Mouse (Mus musculus) Patski (cell line): Measurements from ENCODE around the gene Slc16a13. TPM values are rescaled to one million over a fixed set of nuclear protein-coding genes. Genes with fewer than 3 reads are reported as not detected.

Source experiments
- ATAC-seq: fragments of 100-300 bp; one replicate; pipeline ENCODE4 v1.8.0; 2021
- CTCF ChIA-PET: fragments of 350-600 bp; sonication (Branson Sonifier 250); formaldehyde crosslinking; loops from one replicate; lab custom pipeline; 2022; ENCODE audit warnings: inconsistent platforms; lab: Charles Lee
- POLR2A ChIA-PET: fragments of 350-600 bp; sonication (Branson Sonifier 250); formaldehyde crosslinking; loops from one replicate; lab custom pipeline; 2022; ENCODE audit warnings: antibody characterized with exemption, inconsistent platforms; lab: Charles Lee
- DNase-seq: peaks from one replicate; pipeline ENCODE4 v3.0.0-alpha.2; 2011; ENCODE audit warnings: low read depth, low spot score
- H3K27me3 ChIP-seq: fragments of 371-371 bp; one replicate; pipeline ENCODE4 v1.5.1; 2021
- CTCF ChIP-seq: fragments of 100-300 bp; IDR thresholded peaks from one replicate; pipeline ENCODE4 v1.5.1; 2021
- in situ Hi-C: fragments of 300-500 bp; cut with MboI; formaldehyde crosslinking; loops from 3 replicates; pipeline ENCODE4 v1.11.1; 2018; ENCODE audit warnings: low pct_unique_long_range_greater_than_20kb, mixed read lengths
- polyA plus RNA-seq: library from polyadenylated mRNA; unstranded; gene quantifications from one replicate; pipeline ENCODE4 v1.2.3, GENCODE M21; 2021

Slc16a13 gene
- 12.2 TPM for polyA plus RNA-seq

DNA sequence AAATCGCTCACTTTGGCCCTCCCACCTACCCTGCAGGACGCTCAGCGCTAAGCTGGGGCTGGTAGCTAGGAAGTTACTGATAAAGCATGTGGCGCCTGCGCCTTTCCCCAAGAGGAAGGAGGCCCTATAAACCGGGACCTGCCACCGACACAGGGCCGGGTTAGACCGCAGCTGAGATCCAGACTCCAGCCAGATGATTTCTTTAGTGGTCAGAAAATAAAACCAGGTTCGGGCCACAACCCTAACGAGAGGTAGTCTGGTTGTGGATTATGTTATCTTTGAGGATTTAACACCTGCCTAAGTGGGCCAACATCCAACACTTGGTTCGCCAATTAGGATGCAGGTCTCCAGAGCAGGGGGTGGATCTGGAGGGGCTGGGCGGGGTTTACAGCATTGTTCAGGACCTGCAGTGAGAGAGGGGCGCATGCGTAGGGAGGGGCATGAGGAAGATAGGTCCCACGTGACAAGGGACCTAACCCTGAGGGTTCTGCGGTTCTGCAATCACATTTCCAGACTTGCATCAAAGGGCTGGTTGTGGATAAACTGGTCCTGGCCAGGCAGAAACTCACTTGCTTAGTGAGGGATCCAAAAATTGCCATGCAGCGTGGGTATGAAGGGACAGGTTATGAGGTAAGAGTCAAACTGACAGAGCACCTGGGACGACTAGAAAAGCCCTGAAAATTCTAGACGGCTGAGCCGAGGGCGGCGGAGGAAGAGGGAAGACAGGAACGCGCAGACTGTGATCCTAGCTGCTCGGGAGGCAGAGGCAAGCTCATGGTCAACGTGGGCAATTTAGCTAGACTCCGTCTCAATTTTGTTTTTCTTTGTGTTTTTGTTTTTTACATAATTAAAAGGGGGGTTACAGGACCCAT lies at the start of gene Slc16a13:
TSS of gene Slc16a13 (minus strand) at position 334 of the 872 bp plus-strand sequence.
- ATAC-seq: peak; percentile 61
- DNase-seq: no peak
- H3K27me3 ChIP-seq: peaks cover 3% of the 10 kb centered on the region
- CTCF ChIA-PET: interaction anchor here (1.0 to 2.8 kb wide), 3 partner anchors 10 to 69 kb away, joined by 3 to 17 read pairs (median 4); partner anchors contain the start of gene Bcl6b
- no peak for TF ChIP-seq CTCF
- in situ Hi-C loops: no loop called here
- POLR2A ChIA-PET: interaction anchor here (1.1 to 2.5 kb wide), 3 partner anchors 10 to 19 kb away, joined by 4 to 7 read pairs (median 5); partner anchors contain the start of genes Gm21988 and Rnasek

DNA sequence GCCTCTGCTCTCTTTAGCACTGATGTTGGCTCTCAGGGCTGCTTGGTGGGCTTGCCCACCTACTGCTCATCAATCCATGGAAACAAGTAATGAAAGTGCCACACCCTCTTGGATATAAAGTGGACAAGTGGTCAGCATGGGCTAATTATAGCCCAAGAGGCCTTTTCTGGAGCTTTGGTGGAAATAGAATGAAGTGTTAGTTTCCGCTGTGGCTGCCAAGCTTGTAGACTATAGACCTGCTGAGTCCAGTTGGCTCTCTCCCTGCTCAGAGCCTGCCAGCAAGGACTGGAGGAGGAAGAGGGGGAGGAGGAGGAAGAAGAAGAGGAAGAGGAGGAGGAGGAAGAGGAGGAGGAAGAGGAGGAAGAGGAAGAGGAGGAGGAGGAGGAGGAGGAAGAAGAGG lies 45.5 kb upstream of the Slc16a13 start:
- H3K27me3 ChIP-seq: peaks cover 39% of the 10 kb centered on the region
- ChIA-PET POLR2A (no interaction called here), CTCF (no interaction called here)
- in situ Hi-C loops: no loop called here
- TF ChIP-seq CTCF: no peak
- ATAC-seq (no peak), DNase-seq (no peak)

DNA sequence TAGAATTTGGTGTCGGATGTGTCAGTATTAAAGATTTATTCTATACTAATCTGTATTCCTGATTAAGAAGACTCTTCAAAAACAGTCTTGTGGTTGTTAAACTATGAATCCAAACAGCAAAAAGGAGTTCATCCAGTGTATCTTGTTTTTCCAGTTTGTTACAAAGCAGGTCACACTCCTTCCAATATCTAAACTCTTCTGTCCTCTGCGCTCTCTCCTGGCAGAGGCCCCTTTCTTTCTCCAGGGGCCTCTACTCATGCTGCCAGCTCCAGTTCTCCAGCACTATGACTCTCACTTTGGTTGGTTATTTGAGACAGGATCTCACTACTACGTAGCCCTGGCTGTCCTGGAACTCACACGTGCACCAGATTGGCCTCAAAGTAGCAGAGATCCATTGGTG lies 45.0 kb upstream of the Slc16a13 start:
- CTCF ChIA-PET: no interaction called here
- peaks cover 38% of the 10 kb centered on the region for H3K27me3 ChIP-seq
- in situ Hi-C loops: no loop called here
- ATAC-seq (no peak), DNase-seq (no peak)
- POLR2A ChIA-PET: no interaction called here
- TF ChIP-seq CTCF: no peak

DNA sequence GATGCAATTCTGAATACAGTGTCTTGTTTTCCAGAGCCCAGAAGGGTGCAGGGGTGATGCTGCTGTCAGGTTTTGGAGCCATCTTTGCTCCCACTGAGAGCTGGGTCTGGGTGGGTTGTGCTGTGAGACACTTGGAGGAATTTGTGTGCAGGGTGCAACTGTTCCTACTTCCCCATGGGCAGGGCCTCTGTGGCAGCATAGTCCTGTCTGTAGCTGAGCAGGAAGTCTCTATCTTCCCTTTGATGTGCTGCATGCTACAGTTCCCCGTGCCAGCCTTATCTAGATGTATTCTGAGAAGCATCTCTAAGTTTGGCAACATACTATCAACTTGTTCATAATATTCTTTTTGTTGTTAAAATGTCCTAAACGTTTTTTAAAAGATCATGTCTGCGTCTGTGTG lies 44.4 kb upstream of the Slc16a13 start:
- ChIA-PET CTCF (no interaction called here), POLR2A (no interaction called here)
- H3K27me3 ChIP-seq: peaks cover 38% of the 10 kb centered on the region
- DNase-seq (no peak), ATAC-seq (no peak)
- in situ Hi-C loops: no loop called here
- TF ChIP-seq CTCF: no peak

DNA sequence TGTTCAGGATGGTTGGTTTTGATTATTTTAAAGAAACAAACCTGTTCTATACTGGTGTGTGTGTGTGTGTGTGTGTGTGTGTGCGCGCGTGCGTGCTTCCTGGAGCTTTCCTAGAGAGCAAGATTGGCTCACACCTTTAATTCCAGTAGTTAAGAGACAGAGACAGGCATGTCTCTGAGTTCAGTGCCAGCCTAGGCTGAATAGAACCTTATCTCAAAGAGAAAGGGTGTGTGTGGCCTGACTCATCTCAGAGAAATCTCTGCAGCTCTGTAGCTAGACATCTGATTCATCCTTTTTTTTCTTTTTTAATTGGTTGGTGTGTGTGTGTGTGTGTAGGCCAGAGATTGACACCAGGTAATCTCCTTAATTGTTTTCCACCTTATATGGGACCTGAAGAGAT lies 38.2 kb upstream of the Slc16a13 start:
- ChIA-PET POLR2A (no interaction called here), CTCF (no interaction called here)
- H3K27me3 ChIP-seq: peaks cover 36% of the 10 kb centered on the region
- TF ChIP-seq CTCF: no peak
- ATAC-seq: no peak
- DNase-seq: no peak
- in situ Hi-C loops: no loop called here

DNA sequence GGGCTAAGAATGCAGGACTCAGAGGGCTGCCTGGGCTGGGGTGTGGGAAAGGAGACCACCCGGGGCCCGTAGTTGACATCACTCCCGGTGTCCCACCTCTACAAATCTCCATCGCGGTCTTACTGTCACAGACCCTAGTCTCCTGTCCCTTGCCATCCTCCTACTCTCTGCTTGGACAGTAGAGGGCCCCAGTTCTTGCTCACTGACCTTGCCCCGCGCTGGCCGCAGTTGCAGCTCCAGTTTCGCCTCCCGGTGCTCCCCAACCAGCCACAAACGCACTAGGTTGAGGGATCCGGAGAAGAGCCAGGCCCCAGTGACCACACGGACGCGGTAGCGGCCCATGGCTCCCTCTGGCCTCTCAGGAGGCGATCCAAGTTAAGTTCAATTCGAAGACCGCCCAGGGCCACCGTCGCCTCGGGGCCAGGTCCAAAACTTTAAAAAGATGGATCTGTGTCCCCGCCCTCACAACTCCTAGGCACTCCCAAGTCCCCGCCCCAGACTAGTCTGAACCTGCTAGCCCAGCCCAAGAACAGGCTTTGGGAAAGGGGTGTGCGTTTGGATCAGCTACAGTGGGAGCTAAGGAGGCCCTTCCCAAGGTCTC lies 34.2 kb upstream of the Slc16a13 start, which contains the start of gene Alox12:
TSS of gene Alox12 (minus strand) at position 423 of the 601 bp plus-strand sequence.
- POLR2A ChIA-PET: no interaction called here
- ATAC-seq (no peak), DNase-seq (no peak)
- peaks cover 53% of the 10 kb centered on the region for H3K27me3 ChIP-seq
- in situ Hi-C loops: loop anchor here (5.0 kb wide), 1 partner anchor 37 kb away; no protein-coding TSS in a partner anchor
- no peak for TF ChIP-seq CTCF
- CTCF ChIA-PET: interaction anchor here (1.2 kb wide), 1 partner anchor 8 kb away, joined by 3 read pairs; no protein-coding TSS in a partner anchor

DNA sequence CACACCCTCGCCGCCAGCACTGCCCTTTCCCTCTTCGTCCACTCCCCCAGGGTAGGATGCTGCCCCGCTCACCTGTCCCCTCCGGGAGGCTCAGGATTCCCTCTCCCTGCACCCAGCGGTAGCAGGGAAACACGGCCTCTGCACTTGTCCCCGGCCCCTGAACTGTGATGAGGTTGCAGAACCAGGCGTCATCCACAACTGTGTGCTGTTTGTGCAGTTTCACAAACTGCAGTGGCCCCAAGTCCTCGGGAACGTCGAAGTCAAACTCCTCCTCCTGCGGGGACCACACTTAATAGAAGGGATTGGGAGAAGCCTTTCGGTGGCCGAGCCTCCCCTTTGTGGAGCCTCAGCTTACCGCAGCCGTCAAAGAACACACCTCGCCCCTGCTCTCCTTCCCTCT lies 33.5 kb upstream of the Slc16a13 start:
- H3K27me3 ChIP-seq: peaks cover 58% of the 10 kb centered on the region
- no peak for ATAC-seq
- CTCF ChIA-PET: no interaction called here
- POLR2A ChIA-PET: no interaction called here
- in situ Hi-C loops: loop anchor here (5.0 kb wide), 1 partner anchor 38 kb away; no protein-coding TSS in a partner anchor
- DNase-seq: no peak
- TF ChIP-seq CTCF: no peak

DNA sequence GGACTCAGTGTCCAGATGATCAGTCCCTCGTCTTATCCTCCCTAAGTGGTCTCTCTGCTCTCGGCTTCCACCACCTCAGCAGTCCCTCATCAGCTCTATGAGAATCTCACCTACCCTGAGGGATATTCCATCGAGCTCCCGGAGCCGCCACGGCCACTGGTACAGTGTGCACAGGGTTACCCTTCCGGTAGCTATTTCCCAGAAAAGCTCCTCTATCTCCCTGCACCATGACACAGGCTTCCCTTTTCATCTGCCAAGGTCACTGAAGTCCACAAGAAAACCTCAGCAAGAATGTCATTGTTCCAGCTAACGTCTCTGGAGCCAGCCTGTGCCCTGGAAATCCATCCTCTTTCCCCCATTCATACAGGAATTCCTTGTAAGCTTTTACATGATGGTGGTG lies 31.0 kb upstream of the Slc16a13 start:
- ChIA-PET CTCF (interaction anchor here (1.1 to 1.3 kb wide), 3 partner anchors 10 to 79 kb away, joined by 3 to 4 read pairs (median 3); no protein-coding TSS in a partner anchor), POLR2A (no interaction called here)
- ATAC-seq: no peak
- TF ChIP-seq CTCF: no peak
- DNase-seq: no peak
- in situ Hi-C loops: loop anchor here (5.0 kb wide), 1 partner anchor 40 kb away; no protein-coding TSS in a partner anchor
- H3K27me3 ChIP-seq: peaks cover 68% of the 10 kb centered on the region

DNA sequence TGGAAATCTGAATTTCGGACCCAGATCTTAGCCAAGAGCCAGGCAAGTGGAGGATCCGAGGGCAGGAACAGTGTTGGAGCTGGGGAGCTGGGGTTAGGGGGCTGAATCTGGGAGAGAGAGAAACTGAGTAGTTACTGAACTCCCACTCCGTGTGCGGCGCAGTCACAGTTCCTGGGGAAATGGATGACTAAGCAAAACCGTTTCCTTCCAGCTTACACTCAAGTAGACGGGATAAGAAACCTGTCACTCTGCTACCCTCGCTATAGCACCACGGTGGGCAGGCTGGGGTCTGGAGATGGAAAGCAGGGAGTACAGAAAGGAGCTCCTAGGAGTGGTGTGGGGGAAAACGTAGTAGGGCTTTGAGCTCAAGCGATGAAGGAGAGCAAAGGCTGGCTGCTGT lies 29.3 kb upstream of the Slc16a13 start:
- peaks cover 71% of the 10 kb centered on the region for H3K27me3 ChIP-seq
- in situ Hi-C loops: loop anchor here (5.0 kb wide), 1 partner anchor 42 kb away; no protein-coding TSS in a partner anchor
- CTCF ChIA-PET: no interaction called here
- POLR2A ChIA-PET: interaction anchor here (1.1 to 2.0 kb wide), 2 partner anchors 11 to 40 kb away, joined by 3 to 8 read pairs; partner anchors contain the start of genes Gm21988 and Rnasek
- DNase-seq (no peak), ATAC-seq (no peak)
- TF ChIP-seq CTCF: no peak

DNA sequence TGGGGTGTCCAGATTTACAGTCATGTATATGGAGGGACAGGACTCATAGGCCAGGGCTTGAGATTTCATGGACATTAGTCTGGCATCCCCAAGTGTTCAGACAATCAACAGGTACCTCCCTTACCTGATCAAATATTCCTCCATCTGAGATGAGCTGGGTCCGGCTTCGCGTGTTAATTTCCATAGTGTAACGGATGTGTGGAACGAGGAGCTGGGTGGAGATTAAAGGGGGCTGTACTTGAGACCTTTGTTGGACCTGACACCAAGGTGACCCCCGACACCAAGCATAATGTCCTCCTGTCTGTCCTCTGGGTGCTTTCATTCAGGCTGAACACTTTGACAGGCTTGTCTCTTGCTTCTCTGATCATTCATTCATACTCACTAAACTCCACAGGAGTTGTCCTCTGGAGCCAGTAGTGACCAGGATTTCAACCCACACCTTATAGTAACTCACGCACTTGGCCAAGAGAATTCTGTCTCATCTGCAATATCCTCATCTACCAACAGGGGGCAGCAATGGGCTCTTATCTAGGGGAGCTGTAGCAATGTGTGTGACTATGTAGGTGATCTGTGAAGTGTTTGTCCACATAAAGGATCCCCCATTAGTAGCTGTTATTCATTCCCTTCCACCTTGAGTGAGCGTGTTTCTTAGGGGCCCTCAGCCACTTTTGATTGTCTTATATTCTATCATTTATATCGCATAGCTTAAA lies 26.4 kb upstream of the Slc16a13 start:
- ChIA-PET CTCF (interaction anchor here (0.7 to 1.0 kb wide), 4 partner anchors 8 to 45 kb away, joined by 3 to 5 read pairs (median 4); partner anchors contain the start of gene Alox12), POLR2A (interaction anchor here (0.9 kb wide), 1 partner anchor 8 kb away, joined by 4 read pairs; no protein-coding TSS in a partner anchor)
- peaks cover 58% of the 10 kb centered on the region for H3K27me3 ChIP-seq
- in situ Hi-C loops: no loop called here
- DNase-seq: no peak
- TF ChIP-seq CTCF: peak; percentile 88
- no peak for ATAC-seq
